In genomic region chr15:77354848-77355551, GRCm38 (mm10) we compare ENCODE assay signal across 11 mouse cellular contexts. TPM values are rescaled to one million over a fixed set of nuclear protein-coding genes. Genes with fewer than 3 reads are reported as not detected.
DNase-seq lines count a peak whose midpoint lies in the region; ATAC-seq and TF ChIP-seq lines count a peak whose summit lies in the region.
"Had no signal": no experiment of that assay in that cellular context is flagged by ENCODE, and none has a peak within 500 bp of the region (broad histone marks: within the 10 kb centered on the region; RNA-seq: fewer than 3 reads in every experiment).

No protein-coding gene starts in this region.

- ATAC-seq in hindbrain, embryonic 16.5 days, result peak; percentile 16; the same call in 1 of the 2 replicates
- ATAC-seq in liver, postnatal 0 days, result no peak

- peaks cover 73% of the 10 kb centered on the region for H3K4me1 ChIP-seq in E14TG2a.4 (replicated peaks; ENCODE audit: low read depth, low read length)
- H3K4me1 ChIP-seq in embryonic facial prominence, embryonic 10.5 days, result peaks cover 70% of the 10 kb centered on the region
- H3K4me1 ChIP-seq in hindbrain, embryonic 16.5 days (ENCODE audit: control insufficient read depth, insufficient read depth, low read depth, low read length), result peaks cover 32% of the 10 kb centered on the region
- H3K4me1 ChIP-seq in liver, postnatal 0 days (ENCODE audit: insufficient read depth), result 0 out of 2 replicates have a peak, but pooled peaks cover 5% of the 10 kb centered on the region

- peak overlapping the region; percentile 87 for H3K4me3 ChIP-seq in E14TG2a.4 (replicated peaks; ENCODE audit: low read length)
- no peak overlapping the region for H3K4me3 ChIP-seq in embryonic facial prominence, embryonic 10.5 days
- H3K4me3 ChIP-seq in hindbrain, embryonic 16.5 days (ENCODE audit: low read length), result no peak overlapping the region
- H3K4me3 ChIP-seq in liver, postnatal 0 days (ENCODE audit: low read depth, low read length), result no peak overlapping the region

- no peak for TF ChIP-seq CTCF in E14TG2a.4 (conservative IDR thresholded peaks at IDR 0.05; ENCODE audit: low read length)
- TF ChIP-seq CTCF in liver, postnatal 0 days (IDR thresholded peaks at IDR 0.05; ENCODE audit: low read depth), result no peak

- H3K36me3 ChIP-seq in E14TG2a.4 (ENCODE audit: insufficient read depth, low read length), result peaks cover 11% of the 10 kb centered on the region
- H3K36me3 ChIP-seq in embryonic facial prominence, embryonic 10.5 days (replicated peaks), result no peaks in the 10 kb centered on the region
- H3K36me3 ChIP-seq in hindbrain, embryonic 16.5 days (ENCODE audit: control insufficient read depth, insufficient read depth, low read length), result no peaks in the 10 kb centered on the region
- no peaks in the 10 kb centered on the region for H3K36me3 ChIP-seq in liver, postnatal 0 days (replicated peaks; ENCODE audit: insufficient read depth, low read length)

- H3K27me3 ChIP-seq in E14TG2a.4 (ENCODE audit: insufficient read depth, low read length), result no peaks in the 10 kb centered on the region
- 0 out of 2 replicates have a peak, but pooled peaks cover 7% of the 10 kb centered on the region for H3K27me3 ChIP-seq in embryonic facial prominence, embryonic 10.5 days (replicated peaks; ENCODE audit: low read depth, poor library complexity, severe bottlenecking)
- H3K27me3 ChIP-seq in hindbrain, embryonic 16.5 days (replicated peaks; ENCODE audit: control insufficient read depth, insufficient read depth, low read length), result no peaks in the 10 kb centered on the region
- no peaks in the 10 kb centered on the region for H3K27me3 ChIP-seq in liver, postnatal 0 days (ENCODE audit: insufficient read depth, low read length)

- H3K9ac ChIP-seq in hindbrain, embryonic 16.5 days (ENCODE audit: low read depth, low read length), result no peak overlapping the region; the same call in 1 of the 2 replicates
- no peak overlapping the region for H3K9ac ChIP-seq in liver, postnatal 0 days (replicated peaks)

- WGBS in embryonic facial prominence, embryonic 10.5 days, result 74% methylated on average over 6 of the region's 6 CpGs
- 50% methylated on average over 6 of the region's 6 CpGs for WGBS in hindbrain, embryonic 16.5 days
- 66% methylated on average over 6 of the region's 6 CpGs for WGBS in liver, postnatal 0 days (ENCODE audit: insufficient replicate concordance)

- TF ChIP-seq EP300 in liver, postnatal 0 days (IDR thresholded peaks at IDR 0.05; ENCODE audit: low read depth), result no peak

- peak; percentile 27 to 36 for DNase-seq in adrenal gland, postnatal 36 days
- no peak for DNase-seq in adrenal gland, postnatal 25 days
- no peak for DNase-seq in embryonic facial prominence, embryonic 10.5 days (ENCODE audit: low spot score)
- no peak for DNase-seq in thymus, adult 18-20 months
- no peak for DNase-seq in urinary bladder, postnatal 25 days (ENCODE audit: low spot score)
- no peak for DNase-seq in liver, postnatal 0 days
- DNase-seq: lung, adult 2 months had no signal

- H3K27ac ChIP-seq in embryonic facial prominence, embryonic 10.5 days (replicated peaks), result peak overlapping the region; percentile 74
- H3K27ac ChIP-seq in hindbrain, embryonic 16.5 days (ENCODE audit: low read depth, low read length), result peak overlapping the region; percentile 52
- no peak overlapping the region for H3K27ac ChIP-seq in liver, postnatal 0 days (ENCODE audit: low read depth)

- no peak overlapping the region for H3K4me2 ChIP-seq in hindbrain, embryonic 16.5 days (ENCODE audit: low read length)
- H3K4me2 ChIP-seq in liver, postnatal 0 days (ENCODE audit: low read depth, low read length), result no peak overlapping the region

- H3K9me3 ChIP-seq in E14TG2a.4 (ENCODE audit: low read length), result no peaks in the 10 kb centered on the region
- H3K9me3 ChIP-seq in embryonic facial prominence, embryonic 10.5 days, result no peaks in the 10 kb centered on the region
- no peaks in the 10 kb centered on the region for H3K9me3 ChIP-seq in hindbrain, embryonic 16.5 days (ENCODE audit: control insufficient read depth, low read length)
- H3K9me3 ChIP-seq in liver, postnatal 0 days (ENCODE audit: low read length), result no peaks in the 10 kb centered on the region

RNA-seq across cellular contexts. Expression of gene Apol7a, which starts 43.9 kb away (rescaled TPM):
- not detected for total RNA-seq in adrenal gland, postnatal 36 days (2021)
- not detected in 2 replicates for total RNA-seq in adrenal gland, postnatal 25 days (2021)
- polyA plus RNA-seq in embryonic facial prominence, embryonic 10.5 days (2016; fragmentation: Nextera tagmentation; extraction: Ambion mirVana), result not detected in 2 replicates
- polyA plus RNA-seq in hindbrain, embryonic 16.5 days (2015; fragmentation: Nextera tagmentation; extraction: Ambion mirVana), result not detected in 2 replicates
- 17.6 and 20.8 TPM in 2 replicates for polyA plus RNA-seq in liver, postnatal 0 days (2015; fragmentation: Nextera tagmentation; extraction: Ambion mirVana)
- total RNA-seq: layer of hippocampus, postnatal 14 days had no signal
- polyA plus RNA-seq: embryonic facial prominence, embryonic 11.5 days had no signal

RNA-seq across cellular contexts. Expression of gene Rbfox2, which starts 48.2 kb away (rescaled TPM):
- 10 to 100 TPM; 54.4 to 64.7 TPM for total RNA-seq in adrenal gland, postnatal 36 days (2021)
- total RNA-seq in adrenal gland, postnatal 25 days (2021), result 56.5 and 68.7 TPM in 2 replicates
- 60.7 and 61.9 TPM in 2 replicates for polyA plus RNA-seq in embryonic facial prominence, embryonic 10.5 days (2016; fragmentation: Nextera tagmentation; extraction: Ambion mirVana)
- 122 and 140 TPM in 2 replicates for polyA plus RNA-seq in hindbrain, embryonic 16.5 days (2015; fragmentation: Nextera tagmentation; extraction: Ambion mirVana)
- 6.9 and 7.0 TPM in 2 replicates for polyA plus RNA-seq in liver, postnatal 0 days (2015; fragmentation: Nextera tagmentation; extraction: Ambion mirVana)

RNA-seq across cellular contexts. Expression of gene Apol9a, which starts 55.9 kb away (rescaled TPM):
- 1 to 10 TPM; 1.7 to 2.0 TPM for total RNA-seq in adrenal gland, postnatal 36 days (2021)
- total RNA-seq in adrenal gland, postnatal 25 days (2021), result 0.91 and 1.2 TPM in 2 replicates
- polyA plus RNA-seq in embryonic facial prominence, embryonic 10.5 days (2016; fragmentation: Nextera tagmentation; extraction: Ambion mirVana), result not detected in 2 replicates
- 0.24 and 0.46 TPM in 2 replicates for polyA plus RNA-seq in hindbrain, embryonic 16.5 days (2015; fragmentation: Nextera tagmentation; extraction: Ambion mirVana)
- 0.34 and 0.81 TPM in 2 replicates for polyA plus RNA-seq in liver, postnatal 0 days (2015; fragmentation: Nextera tagmentation; extraction: Ambion mirVana)
- total RNA-seq: layer of hippocampus, postnatal 14 days had no signal
- polyA plus RNA-seq: embryonic facial prominence, embryonic 11.5 days had no signal

Comparison
In these comparisons a context has a peak if more than half of its experiments do, and no peak if none do; other contexts are left out.
1. DNase-seq: peak in adrenal gland, postnatal 36 days (2 of 2); none in adrenal gland, postnatal 25 days (single experiment), embryonic facial prominence, embryonic 10.5 days (single experiment), thymus, adult 18-20 months (0 of 2), urinary bladder, postnatal 25 days (single experiment) and liver, postnatal 0 days (single experiment).
2. RNA of gene Apol7a, which starts 43.9 kb away (polyA plus RNA-seq): 17.6 to 20.8 TPM in liver, postnatal 0 days; not detected in embryonic facial prominence, embryonic 10.5 days and not detected in hindbrain, embryonic 16.5 days; every median in the first group is over 10 times any median in the second.